Mouse (Mus musculus): ENCODE measurements around the gene Smad3. TPM values are rescaled to one million over a fixed set of nuclear protein-coding genes. Genes with fewer than 3 reads are reported as not detected.

Smad3 gene
- 0.50 and 0.81 TPM in 2 replicates for total RNA-seq (2012; rRNA removed)
- total RNA-seq (2014; rRNA removed) = 0.43 and 1.5 TPM in 2 replicates
- 0.90 and 1.2 TPM in 2 replicates for polyA plus RNA-seq (2012; ENCODE audit: insufficient read length, low read depth)

DNA sequence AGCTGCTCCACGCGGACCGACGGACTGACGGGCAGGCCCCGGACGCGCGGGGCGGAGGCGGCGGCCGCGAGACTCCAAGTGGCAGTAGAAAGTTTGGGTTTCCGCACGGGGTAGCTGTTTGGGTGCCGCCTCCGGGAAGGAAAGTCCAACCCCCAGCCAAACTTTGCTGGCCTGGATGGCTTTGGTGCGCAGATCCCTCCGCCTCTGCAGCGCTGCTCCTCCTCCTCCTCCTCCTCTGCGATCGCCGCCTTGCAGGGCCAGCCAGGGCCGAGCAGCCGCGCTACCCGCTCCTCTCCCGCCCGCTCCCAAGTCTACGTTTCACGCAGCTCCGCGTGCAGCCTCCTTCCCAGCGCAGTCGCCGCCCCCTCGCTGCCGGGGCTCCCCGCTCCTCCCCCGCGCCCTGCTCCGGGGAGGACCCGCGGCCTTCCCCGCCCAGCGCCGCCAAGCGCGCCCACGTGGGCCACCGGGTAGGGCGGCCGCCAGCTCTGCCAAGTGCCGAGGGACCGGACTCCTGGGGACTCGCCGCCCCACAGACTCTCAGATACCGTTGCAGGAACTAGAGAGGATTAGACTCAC is at the start of gene Smad3:
Gene Smad3 (minus strand): TSS at position 130 of the 576 bp plus-strand sequence.
- in situ Hi-C loops (cut with MboI; ENCODE audit: low pct_ligation_motif_present, low pct_unique_long_range_greater_than_20kb, low sequenced_read_pairs) = no loop called here
- H3K9ac ChIP-seq (ENCODE audit: insufficient read depth, low read depth) = peak within 1 kb of the TSS; percentile 27
- peak; percentile 31 for DNase-seq (ENCODE audit: extremely low read depth)
- no peak within 1 kb of the TSS for H3K27ac ChIP-seq (ENCODE audit: insufficient read depth, low read depth)
- dilution Hi-C loops (cut with MboI; ENCODE audit: extremely low pct_ligation_motif_present, extremely low pct_unique_long_range_greater_than_20kb, low sequenced_read_pairs) = no loop called here
- H3K4me2 ChIP-seq (ENCODE audit: insufficient read depth, low read depth, poor library complexity, severe bottlenecking) = peak within 1 kb of the TSS; percentile 89
- peaks cover 12% of the 10 kb centered on the region for H3K9me3 ChIP-seq (replicated peaks; ENCODE audit: low read length)
- peak within 1 kb of the TSS; percentile 13 to 66 (median 58) for H3K4me3 ChIP-seq (replicated peaks in 1 of 3; ENCODE audit: low read depth in 2 of 3, low read length in 2 of 3, poor library complexity in 1 of 3)
- H3K36me3 ChIP-seq (replicated peaks in 1 of 2; ENCODE audit: control insufficient read depth in 1 of 2, insufficient read depth in 1 of 2, low read length in 1 of 2) = no peaks in the 10 kb centered on the region
- H3K4me1 ChIP-seq (ENCODE audit: control insufficient read depth in 1 of 2, insufficient read depth in 2 of 2) = peaks cover 5 to 43% of the 10 kb centered on the region in 2 experiments
- TF ChIP-seq NRF1 (IDR thresholded peaks at IDR 0.05; ENCODE audit: low read depth, low read length) (no peak), CTCF (conservative IDR thresholded peaks at IDR 0.05 in 1 of 2, IDR thresholded peaks at IDR 0.05 in 1 of 2; ENCODE audit: low read depth in 2 of 2, low read length in 2 of 2) (no peak), EP300 (IDR thresholded peaks at IDR 0.05; ENCODE audit: low read length) (no peak), MAX (IDR thresholded peaks at IDR 0.05; ENCODE audit: low read length) (0 out of 2 replicates have a peak, but pooled peaks have one; percentile 15), ZMIZ1 (IDR thresholded peaks at IDR 0.05; ENCODE audit: low read depth, low read length) (no peak), MXI1 (IDR thresholded peaks at IDR 0.05; ENCODE audit: low read depth, low read length) (peak; percentile 81; the same call in 1 of the 2 replicates), UBTF (IDR thresholded peaks at IDR 0.05; ENCODE audit: low read depth, low read length) (0 out of 2 replicates have a peak, but pooled peaks have one; percentile 78), CHD2 (IDR thresholded peaks at IDR 0.05; ENCODE audit: low read length) (no peak), POLR2A (IDR thresholded peaks at IDR 0.05; ENCODE audit: low read depth, low read length) (peak; percentile 29; the same call in 1 of the 2 replicates), MAFK (IDR thresholded peaks at IDR 0.05; ENCODE audit: insufficient replicate concordance, low read length) (no peak), IRF4 (IDR thresholded peaks at IDR 0.05; ENCODE audit: low read depth, low read length) (0 out of 2 replicates have a peak, but pooled peaks have one; percentile 13), POLR2AphosphoS2 (IDR thresholded peaks at IDR 0.05; ENCODE audit: low read depth, low read length) (no peak), JUND (conservative IDR thresholded peaks at IDR 0.05; ENCODE audit: low read depth, low read length) (no peak), HCFC1 (IDR thresholded peaks at IDR 0.05; ENCODE audit: low read depth, low read length) (no peak), ELF1 (IDR thresholded peaks at IDR 0.05; ENCODE audit: low read depth, low read length) (no peak), USF1 (IDR thresholded peaks at IDR 0.05; ENCODE audit: low read depth, low read length) (peak; percentile 44; the same call in 1 of the 2 replicates)
- H3K79me2 ChIP-seq (replicated peaks; ENCODE audit: control insufficient read depth, extremely low read depth, insufficient read depth, poor library complexity, severe bottlenecking) = no peaks in the 10 kb centered on the region
- peaks cover 59% of the 10 kb centered on the region for H3K27me3 ChIP-seq (replicated peaks)

DNA sequence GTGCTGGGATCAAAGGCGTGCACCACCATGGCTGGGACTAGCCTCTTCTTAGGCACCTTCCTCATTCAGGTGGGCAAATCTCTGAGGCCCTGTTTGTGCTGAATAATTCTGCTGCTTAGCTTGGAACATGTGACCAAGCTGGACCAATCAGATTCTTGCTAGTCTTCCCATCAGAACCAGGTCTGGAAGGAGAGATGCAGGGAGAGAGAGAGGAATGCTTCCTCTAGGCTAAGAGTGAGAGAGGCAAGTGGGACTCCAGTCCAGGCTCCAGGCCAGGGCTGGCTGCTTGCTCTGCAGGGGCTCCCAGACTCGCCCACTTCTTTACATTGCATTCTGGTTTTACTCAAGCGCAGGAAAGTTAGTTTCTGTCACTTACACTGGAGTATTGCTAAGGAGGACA is 47.1 kb upstream of the Smad3 start:
- H3K9me3 ChIP-seq (replicated peaks; ENCODE audit: low read length) = no peaks in the 10 kb centered on the region
- no peaks in the 10 kb centered on the region for H3K79me2 ChIP-seq (replicated peaks; ENCODE audit: control insufficient read depth, extremely low read depth, insufficient read depth, poor library complexity, severe bottlenecking)
- peaks cover 6 to 11% of the 10 kb centered on the region in 2 experiments for H3K4me1 ChIP-seq (ENCODE audit: control insufficient read depth in 1 of 2, insufficient read depth in 2 of 2)
- no peak for DNase-seq (ENCODE audit: extremely low read depth)
- dilution Hi-C loops (cut with MboI; ENCODE audit: extremely low pct_ligation_motif_present, extremely low pct_unique_long_range_greater_than_20kb, low sequenced_read_pairs) = no loop called here
- H3K4me3 ChIP-seq (replicated peaks in 1 of 3; ENCODE audit: low read depth in 2 of 3, low read length in 2 of 3, poor library complexity in 1 of 3) = no peak overlapping the region
- peak; percentile 37 for TF ChIP-seq USF1 (IDR thresholded peaks at IDR 0.05; ENCODE audit: low read depth, low read length)
- TF ChIP-seq USF2 (conservative IDR thresholded peaks at IDR 0.05; ENCODE audit: low read depth, low read length) = peak; percentile 37; the same call in 1 of the 2 replicates
- TF ChIP-seq NELFE (IDR thresholded peaks at IDR 0.05; ENCODE audit: low read depth, low read length) = no peak
- TF ChIP-seq MEF2A (IDR thresholded peaks at IDR 0.05; ENCODE audit: borderline replicate concordance, low read depth, low read length) = no peak
- no peaks in the 10 kb centered on the region for H3K27me3 ChIP-seq (replicated peaks)
- no peaks in the 10 kb centered on the region for H3K36me3 ChIP-seq (replicated peaks in 1 of 2; ENCODE audit: control insufficient read depth in 1 of 2, insufficient read depth in 1 of 2, low read length in 1 of 2)
- in situ Hi-C loops (cut with MboI; ENCODE audit: low pct_ligation_motif_present, low pct_unique_long_range_greater_than_20kb, low sequenced_read_pairs) = no loop called here
- no peak overlapping the region for H3K27ac ChIP-seq (ENCODE audit: insufficient read depth, low read depth)
- no peak overlapping the region for H3K4me2 ChIP-seq (ENCODE audit: insufficient read depth, low read depth, poor library complexity, severe bottlenecking)
- H3K9ac ChIP-seq (ENCODE audit: insufficient read depth, low read depth) = no peak overlapping the region

Measured in CH12.LX (cell line).